ENCODE assay signal across 8 mouse cellular contexts in the genomic region with DNA sequence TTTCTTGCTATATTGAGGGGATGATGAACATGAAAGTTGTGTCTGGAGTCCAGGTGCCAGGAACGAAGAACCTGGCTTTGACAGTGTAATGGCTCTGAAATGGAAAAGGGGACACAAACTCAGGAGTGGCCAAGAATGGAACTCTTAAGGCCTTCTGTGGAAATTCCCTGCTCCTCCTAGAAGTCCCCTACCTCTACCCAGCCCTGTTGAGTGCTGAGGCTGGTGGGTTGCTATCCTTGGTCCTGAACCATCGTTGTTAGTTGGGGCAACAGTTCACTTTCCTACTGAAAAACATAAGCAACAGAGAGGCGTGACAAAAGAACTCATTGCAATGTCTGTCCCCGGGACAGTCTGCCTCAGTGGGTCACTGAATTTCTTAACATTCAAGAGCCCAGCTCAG. TPM values are rescaled to one million over a fixed set of nuclear protein-coding genes. Genes with fewer than 3 reads are reported as not detected.
DNase-seq lines count a peak whose midpoint lies in the region; ATAC-seq and TF ChIP-seq lines count a peak whose summit lies in the region.

No protein-coding gene starts in this region.

- DNase-seq in hindbrain, embryonic 10.5 days (ENCODE audit: low spot score): peak; percentile 38
- DNase-seq in CH12.LX (ENCODE audit: extremely low read depth): peak; percentile 44
- peak; percentile 45 for DNase-seq in brain, embryonic 14.5 days (ENCODE audit: low read depth)
- DNase-seq in liver, embryonic 14.5 days (ENCODE audit: low read depth in 3 of 3, low spot score in 3 of 3): peak in 1 of 3 experiments; percentile 78
- no peak for DNase-seq in right cerebral cortex, adult 2 months (ENCODE audit: low spot score in 2 of 2)
- no peak for DNase-seq in left cerebral cortex, postnatal 14 days (ENCODE audit: low spot score in 2 of 2)
- DNase-seq in urinary bladder, postnatal 36 days (ENCODE audit: low spot score in 2 of 2): no peak

- ATAC-seq in hindbrain, embryonic 12.5 days (ENCODE audit: low FRiP score): no peak
- no peak for ATAC-seq in liver, embryonic 14.5 days (ENCODE audit: insufficient read depth)

- peaks cover 40% of the 10 kb centered on the region for H3K27me3 ChIP-seq in hindbrain, embryonic 10.5 days (ENCODE audit: insufficient read depth, poor library complexity, severe bottlenecking)
- H3K27me3 ChIP-seq in hindbrain, embryonic 12.5 days: peaks cover 23% of the 10 kb centered on the region
- H3K27me3 ChIP-seq in CH12.LX (replicated peaks): no peaks in the 10 kb centered on the region
- H3K27me3 ChIP-seq in liver, embryonic 14.5 days (ENCODE audit: control insufficient read depth, insufficient read depth, low read length): peaks cover 5% of the 10 kb centered on the region; the same call in 1 of the 2 replicates

- 29% methylated on average over 4 of the region's 4 CpGs for WGBS in hindbrain, embryonic 10.5 days
- WGBS in hindbrain, embryonic 12.5 days: 35% methylated on average over 4 of the region's 4 CpGs
- WGBS in liver, embryonic 14.5 days (ENCODE audit: insufficient replicate concordance): 20% methylated on average over 4 of the region's 4 CpGs

- TF ChIP-seq EP300 in CH12.LX (IDR thresholded peaks at IDR 0.05; ENCODE audit: low read length): no peak
- TF ChIP-seq EP300 in liver, embryonic 14.5 days (IDR thresholded peaks at IDR 0.05; ENCODE audit: low read depth): no peak

- H3K4me3 ChIP-seq in hindbrain, embryonic 10.5 days: no peak overlapping the region
- no peak overlapping the region for H3K4me3 ChIP-seq in hindbrain, embryonic 12.5 days
- H3K4me3 ChIP-seq in CH12.LX (replicated peaks in 1 of 3; ENCODE audit: low read depth in 2 of 3, low read length in 2 of 3, poor library complexity in 1 of 3): no peak overlapping the region
- H3K4me3 ChIP-seq in liver, embryonic 14.5 days (ENCODE audit: insufficient read depth in 1 of 2, low read depth in 2 of 2, low read length in 2 of 2): no peak overlapping the region

- no peak overlapping the region for H3K4me2 ChIP-seq in hindbrain, embryonic 12.5 days (replicated peaks)
- peak overlapping the region; percentile 83 for H3K4me2 ChIP-seq in CH12.LX (ENCODE audit: insufficient read depth, low read depth, poor library complexity, severe bottlenecking)
- peak overlapping the region; percentile 87 for H3K4me2 ChIP-seq in liver, embryonic 14.5 days (ENCODE audit: low read depth)

- no peak for TF ChIP-seq POLR2A in CH12.LX (IDR thresholded peaks at IDR 0.05; ENCODE audit: low read depth, low read length)
- no peak for TF ChIP-seq POLR2A in brain, embryonic 14.5 days (IDR thresholded peaks at IDR 0.05; ENCODE audit: borderline replicate concordance, extremely low read depth, insufficient read depth, insufficient read length, poor library complexity, severe bottlenecking)

- dilution Hi-C loops in CH12.LX (cut with MboI; ENCODE audit: extremely low pct_ligation_motif_present, extremely low pct_unique_long_range_greater_than_20kb, low sequenced_read_pairs): no loop called here

- H3K9ac ChIP-seq in hindbrain, embryonic 12.5 days: no peak overlapping the region
- H3K9ac ChIP-seq in CH12.LX (ENCODE audit: insufficient read depth, low read depth): no peak overlapping the region
- H3K9ac ChIP-seq in liver, embryonic 14.5 days (replicated peaks): peak overlapping the region; percentile 61

- in situ Hi-C loops in CH12.LX (cut with MboI; ENCODE audit: low pct_ligation_motif_present, low pct_unique_long_range_greater_than_20kb, low sequenced_read_pairs): no loop called here

- TF ChIP-seq RAD21 in CH12.LX (IDR thresholded peaks at IDR 0.05; ENCODE audit: low read depth, low read length): no peak

- no peaks in the 10 kb centered on the region for H3K9me3 ChIP-seq in hindbrain, embryonic 10.5 days
- no peaks in the 10 kb centered on the region for H3K9me3 ChIP-seq in hindbrain, embryonic 12.5 days (replicated peaks)
- H3K9me3 ChIP-seq in CH12.LX (replicated peaks; ENCODE audit: low read length): no peaks in the 10 kb centered on the region
- no peaks in the 10 kb centered on the region for H3K9me3 ChIP-seq in liver, embryonic 14.5 days (ENCODE audit: control insufficient read depth, low read length)

- H3K4me1 ChIP-seq in hindbrain, embryonic 10.5 days (replicated peaks): peaks cover 20% of the 10 kb centered on the region
- H3K4me1 ChIP-seq in hindbrain, embryonic 12.5 days: peaks cover 9% of the 10 kb centered on the region
- peaks cover 3 to 6% of the 10 kb centered on the region in 2 experiments for H3K4me1 ChIP-seq in CH12.LX (ENCODE audit: control insufficient read depth in 1 of 2, insufficient read depth in 2 of 2)
- peaks cover 47 to 57% of the 10 kb centered on the region in 2 experiments for H3K4me1 ChIP-seq in liver, embryonic 14.5 days (replicated peaks; ENCODE audit: control insufficient read depth in 2 of 2, insufficient read depth in 2 of 2, low read length in 1 of 2)

- intact Hi-C loops in left cerebral cortex, postnatal 14 days (cut with DNase I): no loop called here

- no peak for TF ChIP-seq CTCF in CH12.LX (conservative IDR thresholded peaks at IDR 0.05 in 1 of 2, IDR thresholded peaks at IDR 0.05 in 1 of 2; ENCODE audit: low read depth in 2 of 2, low read length in 2 of 2)
- TF ChIP-seq CTCF in brain, embryonic 14.5 days (IDR thresholded peaks at IDR 0.05; ENCODE audit: borderline replicate concordance, extremely low read depth, insufficient read depth, insufficient read length): no peak
- TF ChIP-seq CTCF in liver, embryonic 14.5 days (IDR thresholded peaks at IDR 0.05; ENCODE audit: low read depth): no peak

- no peaks in the 10 kb centered on the region for H3K79me2 ChIP-seq in CH12.LX (replicated peaks; ENCODE audit: control insufficient read depth, extremely low read depth, insufficient read depth, poor library complexity, severe bottlenecking)

- H3K36me3 ChIP-seq in hindbrain, embryonic 10.5 days: no peaks in the 10 kb centered on the region
- no peaks in the 10 kb centered on the region for H3K36me3 ChIP-seq in hindbrain, embryonic 12.5 days
- H3K36me3 ChIP-seq in CH12.LX (replicated peaks in 1 of 2; ENCODE audit: control insufficient read depth in 1 of 2, insufficient read depth in 1 of 2, low read length in 1 of 2): no peaks in the 10 kb centered on the region
- no peaks in the 10 kb centered on the region for H3K36me3 ChIP-seq in liver, embryonic 14.5 days (replicated peaks; ENCODE audit: control insufficient read depth, insufficient read depth, low read depth)

- H3K27ac ChIP-seq in hindbrain, embryonic 10.5 days: no peak overlapping the region
- H3K27ac ChIP-seq in hindbrain, embryonic 12.5 days: no peak overlapping the region
- no peak overlapping the region for H3K27ac ChIP-seq in CH12.LX (ENCODE audit: insufficient read depth, low read depth)
- H3K27ac ChIP-seq in liver, embryonic 14.5 days: peak overlapping the region; percentile 99

TF ChIP-seq in CH12.LX, 34 proteins besides CTCF, POLR2A, EP300 and RAD21:
- TF ChIP-seq MXI1 (IDR thresholded peaks at IDR 0.05; ENCODE audit: low read depth, low read length) (peak; percentile 83), IRF4 (IDR thresholded peaks at IDR 0.05; ENCODE audit: low read depth, low read length) (no peak), USF1 (IDR thresholded peaks at IDR 0.05; ENCODE audit: low read depth, low read length) (no peak), SIN3A (IDR thresholded peaks at IDR 0.05; ENCODE audit: low read length) (peak; percentile 94)

RNA-seq across cellular contexts. Expression of gene Cpeb3, which starts 30.7 kb away (rescaled TPM):
- polyA plus RNA-seq in hindbrain, embryonic 10.5 days (2016; fragmentation: Nextera tagmentation; extraction: Ambion mirVana): 0.87 and 2.9 TPM in 2 replicates
- polyA plus RNA-seq in hindbrain, embryonic 12.5 days (2016; fragmentation: Nextera tagmentation; extraction: Ambion mirVana): 6.2 and 7.0 TPM in 2 replicates
- total RNA-seq in CH12.LX (2012; rRNA removed) (3.0 and 3.1 TPM in 2 replicates), CH12.LX (2014; rRNA removed) (1.2 and 1.5 TPM in 2 replicates)
- 1.4 and 1.5 TPM in 2 replicates for polyA plus RNA-seq in CH12.LX (2012; ENCODE audit: insufficient read length, low read depth)
- 10.9 and 20.9 TPM in 2 replicates for polyA plus RNA-seq in brain, embryonic 14.5 days (2012; rRNA removed)
- 1.8 and 2.4 TPM in 2 replicates for polyA plus RNA-seq in liver, embryonic 14.5 days (2012; rRNA removed)
- polyA plus RNA-seq in liver, embryonic 14.5 days (2014; fragmentation: Nextera tagmentation; extraction: Ambion mirVana): 1.8 and 1.9 TPM in 2 replicates
- 10 to 100 TPM; 68.8 to 69.3 TPM for total RNA-seq in left cerebral cortex, postnatal 14 days (2021)

RNA-seq across cellular contexts. Expression of gene March5, which starts 31.8 kb away (rescaled TPM):
- 112 and 116 TPM in 2 replicates for polyA plus RNA-seq in hindbrain, embryonic 10.5 days (2016; fragmentation: Nextera tagmentation; extraction: Ambion mirVana)
- 151 and 154 TPM in 2 replicates for polyA plus RNA-seq in hindbrain, embryonic 12.5 days (2016; fragmentation: Nextera tagmentation; extraction: Ambion mirVana)
- total RNA-seq in CH12.LX (2012; rRNA removed): 111 and 137 TPM in 2 replicates
- 160 TPM in 2 replicates for total RNA-seq in CH12.LX (2014; rRNA removed)
- polyA plus RNA-seq in CH12.LX (2012; ENCODE audit: insufficient read length, low read depth): 118 and 130 TPM in 2 replicates
- polyA plus RNA-seq in brain, embryonic 14.5 days (2012; rRNA removed): 88.9 and 98.1 TPM in 2 replicates
- polyA plus RNA-seq in liver, embryonic 14.5 days (2012; rRNA removed): 40.9 and 69.6 TPM in 2 replicates
- 145 and 153 TPM in 2 replicates for polyA plus RNA-seq in liver, embryonic 14.5 days (2014; fragmentation: Nextera tagmentation; extraction: Ambion mirVana)
- total RNA-seq in left cerebral cortex, postnatal 14 days (2021): 10 to 100 TPM; 89.1 to 94.1 TPM

Comparison
In these comparisons a context has a peak if more than half of its experiments do, and no peak if none do; other contexts are left out.
1. DNase-seq: peak in hindbrain, embryonic 10.5 days (single experiment), CH12.LX (single experiment) and brain, embryonic 14.5 days (single experiment); none in right cerebral cortex, adult 2 months (0 of 2), left cerebral cortex, postnatal 14 days (0 of 2) and urinary bladder, postnatal 36 days (0 of 2).